Mouse (Mus musculus): ENCODE data around the gene Lsm14b.

DNA sequence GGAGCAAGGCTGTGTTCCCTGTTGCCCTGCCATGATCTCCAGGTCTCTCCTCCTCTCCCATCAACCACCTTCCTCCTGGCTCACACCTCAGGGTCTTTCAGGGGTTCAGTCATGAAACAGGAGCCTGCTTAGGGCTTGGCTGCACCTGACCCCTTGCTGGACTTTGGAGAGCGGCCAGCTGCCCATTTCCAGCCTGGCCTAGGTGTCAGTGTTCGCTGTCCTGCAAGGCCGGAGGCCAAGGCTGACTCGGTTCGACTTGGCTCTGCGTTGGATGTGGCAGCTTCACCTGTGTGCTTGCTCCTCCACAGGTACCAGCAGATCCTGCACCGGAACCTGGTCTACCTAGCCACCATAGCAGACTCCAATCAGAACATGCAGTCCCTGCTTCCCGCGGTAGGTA is 28.2 kb downstream of the Lsm14b start:
- no peak for TF ChIP-seq CTCF (IDR thresholded peaks at IDR 0.05; ENCODE audit: low read depth, low read length)
- TF ChIP-seq POLR2A (IDR thresholded peaks at IDR 0.05; ENCODE audit: extremely low read depth, insufficient read depth, low read length), result no peak
